Mouse (Mus musculus): ENCODE data around the gene Gm45785.
"Not testable (repeated sequence)": the region's sequence is repeated elsewhere in the genome, so short reads cannot be mapped to it uniquely, and the experiment has no call there.

Gm45785 gene

GRCm38 (mm10) chr7:140855860-140856784 lies at the start of gene Gm45785:
Gene Gm45785, minus strand, starts transcription at chr7:140856331.
- peak; percentile 96 for DNase-seq

GRCm38 (mm10) chr7:140905642-140906081 lies 49.5 kb upstream of the Gm45785 start:
- no peak for DNase-seq

- DNase-seq: peak; percentile 88
Measured at GRCm38 (mm10) chr7:140903212-140903611, 47.1 kb upstream of the Gm45785 start.

GRCm38 (mm10) chr7:140902036-140902875 lies 46.1 kb upstream of the Gm45785 start:
- DNase-seq: no peak

- no peak for DNase-seq
Measured at GRCm38 (mm10) chr7:140900220-140900619, 44.1 kb upstream of the Gm45785 start, which contains the start of gene Cox8b. Gene Cox8b, minus strand, starts transcription at chr7:140900446.

- no peak for DNase-seq
Measured at GRCm38 (mm10) chr7:140899121-140899520, 43.0 kb upstream of the Gm45785 start.

GRCm38 (mm10) chr7:140897863-140898262 lies 41.7 kb upstream of the Gm45785 start:
- DNase-seq: no peak

GRCm38 (mm10) chr7:140894611-140895010 lies 38.5 kb upstream of the Gm45785 start:
- DNase-seq: no peak

GRCm38 (mm10) chr7:140894031-140894430 lies 37.9 kb upstream of the Gm45785 start:
- no peak for DNase-seq

GRCm38 (mm10) chr7:140890636-140891035 lies 34.5 kb upstream of the Gm45785 start:
- not testable (repeated sequence) for DNase-seq

GRCm38 (mm10) chr7:140882469-140882803 lies 26.3 kb upstream of the Gm45785 start:
- DNase-seq: no peak

GRCm38 (mm10) chr7:140881696-140882468 lies 25.8 kb upstream of the Gm45785 start, which contains the start of the genes Psmd13 and Sirt3:
Gene Psmd13, plus strand, starts transcription at chr7:140881968.
Gene Sirt3, minus strand, starts transcription at chr7:140882309.
- DNase-seq: peak; percentile 98

GRCm38 (mm10) chr7:140880865-140881515 lies 24.9 kb upstream of the Gm45785 start:
- no peak for DNase-seq

- DNase-seq: no peak
Measured at GRCm38 (mm10) chr7:140880419-140880818, 24.3 kb upstream of the Gm45785 start.

GRCm38 (mm10) chr7:140879355-140879754 lies 23.2 kb upstream of the Gm45785 start:
- DNase-seq: no peak

- DNase-seq: peak; percentile 55
Measured at GRCm38 (mm10) chr7:140877364-140877763, 21.2 kb upstream of the Gm45785 start.

- peak; percentile 46 for DNase-seq
Measured at GRCm38 (mm10) chr7:140874224-140874623, 18.1 kb upstream of the Gm45785 start.

GRCm38 (mm10) chr7:140864761-140865160 lies 8.6 kb upstream of the Gm45785 start:
- no peak for DNase-seq

GRCm38 (mm10) chr7:140860728-140861127 lies 4.6 kb upstream of the Gm45785 start:
- DNase-seq: no peak

- no peak for DNase-seq
Measured at GRCm38 (mm10) chr7:140859997-140860396, 3.9 kb upstream of the Gm45785 start.

GRCm38 (mm10) chr7:140858746-140859145 lies 2.6 kb upstream of the Gm45785 start:
- DNase-seq: no peak
